ENCODE assay signal across 20 mouse cellular contexts in the genomic region with DNA sequence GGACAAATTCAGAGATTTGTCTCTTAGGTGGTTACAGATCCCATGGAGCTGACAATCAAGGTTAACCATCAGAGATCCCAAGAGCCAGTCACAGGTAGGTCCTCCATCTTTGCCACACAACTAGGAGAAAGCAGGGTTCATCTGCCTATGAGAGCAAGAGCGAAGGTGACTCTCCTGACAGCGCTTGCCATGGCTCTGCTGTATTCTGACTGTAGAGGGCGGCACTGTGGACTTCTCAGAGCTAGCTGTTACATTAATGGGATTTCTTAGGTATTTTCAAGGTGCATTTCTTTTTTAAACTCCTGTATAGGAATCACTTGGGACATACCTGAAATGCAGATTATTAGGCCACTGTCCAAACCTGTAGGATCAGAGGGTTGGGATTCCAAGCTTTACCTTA. TPM values are rescaled to one million over a fixed set of nuclear protein-coding genes. Genes with fewer than 3 reads are reported as not detected.
A peak's percentile ranks its signal among the peaks of the same experiment; 100 is the strongest.
DNase-seq lines count a peak whose midpoint lies in the region; TF ChIP-seq lines count a peak whose summit lies in the region.
"Had no signal": no experiment of that assay in that cellular context is flagged by ENCODE, and none has a peak within 500 bp of the region (broad histone marks: within the 10 kb centered on the region; RNA-seq: fewer than 3 reads in every experiment).

No protein-coding gene starts in this region.

- no peak overlapping the region for H3K4me3 ChIP-seq in layer of hippocampus, adult 2 months
- H3K4me3 ChIP-seq: embryonic facial prominence, embryonic 10.5 days; left cerebral cortex, adult 2 months; limb, embryonic 10.5 days; liver, embryonic 13.5 days; megakaryocyte, embryonic 14.5 days; neural tube, embryonic 15.5 days had no signal

- no peak for TF ChIP-seq POLR2A in brain, embryonic 14.5 days (IDR thresholded peaks at IDR 0.05; ENCODE audit: borderline replicate concordance, extremely low read depth, insufficient read depth, insufficient read length, poor library complexity, severe bottlenecking)

- no peak for DNase-seq in layer of hippocampus, adult 2 months (ENCODE audit: low spot score in 2 of 2)
- DNase-seq in layer of hippocampus, adult 18-20 months (ENCODE audit: low spot score in 2 of 2): no peak
- peak; percentile 55 for DNase-seq in thymus, postnatal 4 days
- no peak for DNase-seq in thymus, postnatal 36 days
- DNase-seq in brain, embryonic 14.5 days (ENCODE audit: low read depth): no peak
- DNase-seq in ovary, postnatal 10 days (ENCODE audit: low spot score): no peak
- no peak for DNase-seq in left cerebral cortex, postnatal 4 days
- DNase-seq: cerebellum, adult 9-10 months; gastrocnemius, postnatal 10 days; kidney, adult 18-20 months; kidney, postnatal 14 days; layer of hippocampus, adult 9-11 months; liver, embryonic 13.5 days; lung, postnatal 10 days; right cerebral cortex, postnatal 25 days had no signal

- TF ChIP-seq CTCF in layer of hippocampus, adult 2 months (conservative IDR thresholded peaks at IDR 0.05): peak; percentile 49
- peak; percentile 9; the same call in 1 of the 2 replicates for TF ChIP-seq CTCF in brain, embryonic 14.5 days (IDR thresholded peaks at IDR 0.05; ENCODE audit: borderline replicate concordance, extremely low read depth, insufficient read depth, insufficient read length)

- H3K27ac ChIP-seq in layer of hippocampus, adult 2 months: no peak overlapping the region
- H3K27ac ChIP-seq: embryonic facial prominence, embryonic 10.5 days; left cerebral cortex, adult 2 months; limb, embryonic 10.5 days; liver, embryonic 13.5 days; neural tube, embryonic 15.5 days had no signal

- intact Hi-C loops in left cerebral cortex, postnatal 4 days (cut with DNase I): no loop called here

RNA-seq across cellular contexts. Expression of gene Fam136a, which starts 10.5 kb away (rescaled TPM):
- 10 to 100 TPM; 27.0 to 30.0 TPM for total RNA-seq in layer of hippocampus, adult 2 months (2021)
- total RNA-seq in layer of hippocampus, adult 18-20 months (2021): 10 to 100 TPM; 29.2 to 31.6 TPM
- polyA plus RNA-seq in brain, embryonic 14.5 days (2012; rRNA removed): 56.5 and 58.2 TPM in 2 replicates
- total RNA-seq in left cerebral cortex, postnatal 4 days (2021): 10 to 100 TPM; 45.4 to 50.4 TPM

RNA-seq across cellular contexts. Expression of gene Snrpg, which starts 16.2 kb away (rescaled TPM):
- 10 to 100 TPM; 75.3 to 88.0 TPM for total RNA-seq in layer of hippocampus, adult 2 months (2021)
- 10 to 100 TPM; 55.5 to 74.0 TPM for total RNA-seq in layer of hippocampus, adult 18-20 months (2021)
- polyA plus RNA-seq in brain, embryonic 14.5 days (2012; rRNA removed): 175 and 203 TPM in 2 replicates
- 100 to 1,000 TPM; 120 to 152 TPM for total RNA-seq in left cerebral cortex, postnatal 4 days (2021)

RNA-seq across cellular contexts. Expression of gene Pcyox1, which starts 42.0 kb away (rescaled TPM):
- total RNA-seq in layer of hippocampus, adult 2 months (2021): 100 to 1,000 TPM; 112 to 118 TPM
- total RNA-seq in layer of hippocampus, adult 18-20 months (2021): 100 to 1,000 TPM; 111 to 113 TPM
- polyA plus RNA-seq in brain, embryonic 14.5 days (2012; rRNA removed): 71.4 and 72.1 TPM in 2 replicates
- total RNA-seq in left cerebral cortex, postnatal 4 days (2021): 100 to 1,000 TPM; 105 to 113 TPM

RNA-seq across cellular contexts. Expression of gene Tia1, which starts 49.1 kb away (rescaled TPM):
- 100 to 1,000 TPM; 151 to 156 TPM for total RNA-seq in layer of hippocampus, adult 2 months (2021)
- total RNA-seq in layer of hippocampus, adult 18-20 months (2021): 100 to 1,000 TPM; 114 to 120 TPM
- 331 and 433 TPM in 2 replicates for polyA plus RNA-seq in brain, embryonic 14.5 days (2012; rRNA removed)
- 100 to 1,000 TPM; 192 TPM for total RNA-seq in left cerebral cortex, postnatal 4 days (2021)
